Comparison of ENCODE assay signal across 8 mouse cellular contexts in genomic region chr6:7983646-7983979, GRCm38 (mm10).
DNase-seq lines count a peak whose midpoint lies in the region; ATAC-seq lines count a peak whose summit lies in the region.

No protein-coding gene starts in this region.

- no peaks in the 10 kb centered on the region for H3K4me1 ChIP-seq in heart, embryonic 16.5 days (ENCODE audit: control insufficient read depth, insufficient read depth, low read length)

- no peaks in the 10 kb centered on the region for H3K9me3 ChIP-seq in heart, embryonic 16.5 days (replicated peaks; ENCODE audit: control insufficient read depth, low read length)

- peak; percentile 45; the same call in 1 of the 2 replicates for ATAC-seq in heart, embryonic 16.5 days (replicated peaks; ENCODE audit: extremely low read depth, insufficient read depth, low FRiP score)
- ATAC-seq in megakaryocyte progenitor cell, adult 5-6 weeks (replicated peaks; ENCODE audit: poor library complexity): peak; percentile 82

- H3K4me3 ChIP-seq in heart, embryonic 16.5 days (ENCODE audit: low read length): peak overlapping the region; percentile 41

- H3K27ac ChIP-seq in heart, embryonic 16.5 days (ENCODE audit: low read length): no peak overlapping the region

- no peaks in the 10 kb centered on the region for H3K36me3 ChIP-seq in heart, embryonic 16.5 days (ENCODE audit: control insufficient read depth, insufficient read depth)

- peak; percentile 79 for DNase-seq in CD4-positive, CD25-positive, alpha-beta regulatory T cell, adult 2 months (ENCODE audit: low read depth, low spot score)
- DNase-seq in R1 (ENCODE audit: low read depth, low spot score): peak; percentile 62
- DNase-seq in embryo, embryonic 11 days: peak; percentile 61
- peak; percentile 48 to 60 for DNase-seq in kidney, postnatal 25 days
- peak; percentile 50 to 83 for DNase-seq in spleen, postnatal 4 days (ENCODE audit: low spot score in 2 of 2)
- no peak for DNase-seq in frontal cortex, postnatal 36 days (ENCODE audit: low spot score in 2 of 2)

- H3K4me2 ChIP-seq in heart, embryonic 16.5 days (ENCODE audit: low read depth, low read length): peak overlapping the region; percentile 47

- H3K9ac ChIP-seq in heart, embryonic 16.5 days (ENCODE audit: low read length): no peak overlapping the region

- H3K27me3 ChIP-seq in heart, embryonic 16.5 days (ENCODE audit: control insufficient read depth, insufficient read depth, low read length): no peaks in the 10 kb centered on the region

- 19% methylated on average over 7 of the region's 7 CpGs for WGBS in heart, embryonic 16.5 days

Comparison
In these comparisons a context has a peak if more than half of its experiments do, and no peak if none do; other contexts are left out.
1. DNase-seq: peak in CD4-positive, CD25-positive, alpha-beta regulatory T cell, adult 2 months (single experiment), R1 (single experiment), embryo, embryonic 11 days (single experiment), kidney, postnatal 25 days (2 of 2) and spleen, postnatal 4 days (2 of 2); none in frontal cortex, postnatal 36 days (0 of 2).